Mouse (Mus musculus) cortical plate, adult 2 months (tissue): ENCODE data around the gene Trp53bp1. TPM values are rescaled to one million over a fixed set of nuclear protein-coding genes. Genes with fewer than 3 reads are reported as not detected.

ENCODE experiments used
- H3K27ac ChIP-seq: fragments of 200-500 bp; 2 replicates; pipeline ENCODE4 v1.5.1; 2012; ENCODE audit warnings: low read length, control low read depth, inconsistent platforms; ENCODE audit not compliant: insufficient read depth
- H3K4me1 ChIP-seq: fragments of 200-500 bp; 2 replicates; pipeline ENCODE4 v1.6.1; 2011; ENCODE audit warnings: low read length; ENCODE audit not compliant: control insufficient read depth, insufficient read depth
- H3K4me3 ChIP-seq: fragments of 200-500 bp; 2 replicates; pipeline ENCODE4 v1.5.1; 2011; ENCODE audit warnings: mild to moderate bottlenecking, low read length, control low read depth; ENCODE audit not compliant: insufficient read depth
- CTCF ChIP-seq: fragments of 200-500 bp; IDR thresholded peaks from 2 replicates; pipeline ENCODE4 v1.5.1; 2011; ENCODE audit warnings: mild to moderate bottlenecking, control low read depth, low read length; ENCODE audit not compliant: insufficient read depth; ENCODE audit errors: extremely low read depth
- POLR2A ChIP-seq: fragments of 200-500 bp; IDR thresholded peaks from 2 replicates; pipeline ENCODE4 v1.6.1; 2011; ENCODE audit warnings: mild to moderate bottlenecking, low read length, control low read depth; ENCODE audit not compliant: insufficient read depth; ENCODE audit errors: extremely low read depth
- polyA plus RNA-seq: library from polyadenylated mRNA; depleted of rRNA; stranded (reverse); fragments of >200 nt; gene quantifications from 2 replicates; pipeline ENCODE4 v1.2.3, GENCODE M21; 2012; rRNA removed

Trp53bp1 gene
- polyA plus RNA-seq: 63.6 and 64.0 TPM in 2 replicates

- Histone ChIP-seq H3K4me3 (peak within 1 kb of the TSS; percentile 52), H3K27ac (peak within 1 kb of the TSS; percentile 72), H3K4me1 (peaks cover 5% of the 10 kb centered on the region)
- TF ChIP-seq CTCF (no peak), POLR2A (0 out of 2 replicates have a peak, but pooled peaks have one; percentile 19)
Observed at GRCm38 (mm10) chr2:121271236-121271927, at the start of gene Trp53bp1. Trp53bp1 (minus strand) TSS chr2:121271407.

- H3K4me3 ChIP-seq: no peak overlapping the region
- TF ChIP-seq POLR2A: no peak
Observed at GRCm38 (mm10) chr2:121316278-121316677, 45.1 kb upstream of the Trp53bp1 start.

DNA sequence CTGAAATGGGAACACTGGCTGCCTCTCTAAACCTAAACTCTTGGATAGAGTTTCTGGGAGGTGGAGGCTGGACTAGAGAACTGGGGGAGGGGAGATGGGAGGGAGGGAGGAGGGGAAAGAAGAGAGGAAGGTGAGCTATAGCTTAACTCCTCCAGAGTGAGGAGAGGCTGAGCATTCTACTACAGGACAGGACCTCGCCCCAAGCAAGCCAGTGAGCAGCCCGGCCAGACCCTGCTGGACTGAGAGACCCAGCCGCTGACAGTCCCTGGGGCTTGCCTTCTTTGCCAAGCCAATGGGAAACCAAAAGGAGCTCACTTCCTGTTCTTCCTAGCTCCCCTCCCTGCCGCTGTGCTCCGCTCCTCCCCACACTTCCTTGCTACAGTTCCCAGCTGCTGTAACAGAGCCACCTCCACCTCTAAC, 37.8 kb upstream of the Trp53bp1 start:
- TF ChIP-seq POLR2A (peak; percentile 68; the same call in 1 of the 2 replicates), CTCF (no peak)
- H3K4me3 ChIP-seq: no peak overlapping the region
- H3K4me1 ChIP-seq: peaks cover 2% of the 10 kb centered on the region; the same call in 1 of the 2 replicates
- H3K27ac ChIP-seq: no peak overlapping the region

More at GRCm38 (mm10) chr2:121316278-121316677, 45.1 kb upstream of the Trp53bp1 start:
- no peaks in the 10 kb centered on the region for H3K4me1 ChIP-seq
- no peak overlapping the region for H3K27ac ChIP-seq

GRCm38 (mm10) chr2:121300036-121300435, 28.8 kb upstream of the Trp53bp1 start:
- H3K27ac ChIP-seq: no peak overlapping the region
- H3K4me3 ChIP-seq: no peak overlapping the region
- H3K4me1 ChIP-seq: peaks cover 4% of the 10 kb centered on the region; the same call in 1 of the 2 replicates
- TF ChIP-seq CTCF (no peak), POLR2A (no peak)

DNA sequence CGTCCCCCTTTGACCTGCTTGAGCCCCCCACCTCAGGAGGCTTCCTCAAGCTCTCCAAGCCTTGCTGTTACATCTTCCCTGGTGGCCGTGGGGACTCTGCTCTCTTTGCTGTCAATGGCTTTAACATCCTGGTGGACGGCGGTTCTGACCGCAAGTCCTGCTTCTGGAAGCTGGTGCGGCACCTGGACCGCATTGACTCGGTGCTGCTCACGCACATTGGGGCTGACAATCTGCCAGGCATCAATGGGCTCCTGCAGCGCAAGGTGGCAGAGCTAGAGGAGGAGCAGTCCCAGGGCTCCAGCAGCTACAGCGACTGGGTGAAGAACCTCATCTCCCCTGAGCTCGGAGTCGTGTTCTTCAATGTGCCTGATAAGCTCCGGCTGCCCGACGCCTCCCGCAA, 28.3 kb upstream of the Trp53bp1 start:
- Histone ChIP-seq H3K27ac (no peak overlapping the region), H3K4me3 (no peak overlapping the region), H3K4me1 (peaks cover 4% of the 10 kb centered on the region; the same call in 1 of the 2 replicates)
- TF ChIP-seq CTCF (no peak), POLR2A (0 out of 2 replicates have a peak, but pooled peaks have one; percentile 5)

GRCm38 (mm10) chr2:121298131-121298530, 26.9 kb upstream of the Trp53bp1 start:
- Histone ChIP-seq H3K4me1 (peaks cover 3% of the 10 kb centered on the region; the same call in 1 of the 2 replicates), H3K4me3 (peak overlapping the region; percentile 94), H3K27ac (peak overlapping the region; percentile 83; the same call in 1 of the 2 replicates)
- TF ChIP-seq CTCF: no peak
- 0 out of 2 replicates have a peak, but pooled peaks have one; percentile 14 for TF ChIP-seq POLR2A

GRCm38 (mm10) chr2:121297701-121298100, 26.5 kb upstream of the Trp53bp1 start:
- H3K27ac ChIP-seq: peak overlapping the region; percentile 83
- TF ChIP-seq POLR2A (no peak), CTCF (no peak)
- peaks cover 3% of the 10 kb centered on the region; the same call in 1 of the 2 replicates for H3K4me1 ChIP-seq
- H3K4me3 ChIP-seq: peak overlapping the region; percentile 94

DNA sequence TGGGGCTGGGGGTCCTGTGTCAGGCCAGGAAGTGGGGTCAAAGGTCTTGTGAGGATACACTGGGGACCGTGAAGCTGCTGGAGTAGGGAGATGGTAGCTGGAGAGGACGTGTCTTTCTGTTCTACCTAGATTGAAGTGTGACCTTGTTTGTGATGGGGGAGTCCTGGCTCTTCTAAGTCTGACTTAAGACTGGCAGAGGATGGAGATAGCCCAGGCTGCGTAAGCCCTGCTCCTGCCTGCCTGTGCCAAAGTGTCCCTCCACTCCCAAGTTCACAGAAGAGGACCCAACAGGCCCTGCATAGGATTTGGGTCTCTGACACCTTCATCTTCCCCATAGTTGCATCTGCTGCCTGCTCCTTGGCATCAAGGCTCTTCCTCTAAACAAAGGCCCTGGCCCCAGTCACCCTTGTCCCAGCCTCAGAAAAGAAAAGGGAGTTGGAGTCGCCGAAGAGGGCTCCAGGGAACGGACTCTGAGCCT, 25.6 kb upstream of the Trp53bp1 start:
- TF ChIP-seq POLR2A (no peak), CTCF (no peak)
- peaks cover 4% of the 10 kb centered on the region; the same call in 1 of the 2 replicates for H3K4me1 ChIP-seq

GRCm38 (mm10) chr2:121295608-121296571, 24.7 kb upstream of the Trp53bp1 start:
- peak overlapping the region; percentile 96 for H3K27ac ChIP-seq
- peak overlapping the region; percentile 94 for H3K4me3 ChIP-seq
- H3K4me1 ChIP-seq: peaks cover 4% of the 10 kb centered on the region; the same call in 1 of the 2 replicates
- no peak for TF ChIP-seq CTCF
- TF ChIP-seq POLR2A: 0 out of 2 replicates have a peak, but pooled peaks have one; percentile 3

More for the DNA sequence above, 25.6 kb upstream of the Trp53bp1 start:
- Histone ChIP-seq H3K27ac (peak overlapping the region; percentile 83), H3K4me3 (peak overlapping the region; percentile 94)
